Mouse (Mus musculus) ZHBTc4 (cell line): ENCODE measurements at regions not wholly inside any gene's neighbourhood (a gene's known extent, or its start where the extent isn't known, plus 50 kb on each side); places are given as distances from the start of the nearest gene placed in this dataset.

Source experiments
- DNase-seq: peaks from one replicate; pipeline ENCODE4 v3.0.0-alpha.2; 2011; ENCODE audit warnings: low read depth, low spot score

DNA sequence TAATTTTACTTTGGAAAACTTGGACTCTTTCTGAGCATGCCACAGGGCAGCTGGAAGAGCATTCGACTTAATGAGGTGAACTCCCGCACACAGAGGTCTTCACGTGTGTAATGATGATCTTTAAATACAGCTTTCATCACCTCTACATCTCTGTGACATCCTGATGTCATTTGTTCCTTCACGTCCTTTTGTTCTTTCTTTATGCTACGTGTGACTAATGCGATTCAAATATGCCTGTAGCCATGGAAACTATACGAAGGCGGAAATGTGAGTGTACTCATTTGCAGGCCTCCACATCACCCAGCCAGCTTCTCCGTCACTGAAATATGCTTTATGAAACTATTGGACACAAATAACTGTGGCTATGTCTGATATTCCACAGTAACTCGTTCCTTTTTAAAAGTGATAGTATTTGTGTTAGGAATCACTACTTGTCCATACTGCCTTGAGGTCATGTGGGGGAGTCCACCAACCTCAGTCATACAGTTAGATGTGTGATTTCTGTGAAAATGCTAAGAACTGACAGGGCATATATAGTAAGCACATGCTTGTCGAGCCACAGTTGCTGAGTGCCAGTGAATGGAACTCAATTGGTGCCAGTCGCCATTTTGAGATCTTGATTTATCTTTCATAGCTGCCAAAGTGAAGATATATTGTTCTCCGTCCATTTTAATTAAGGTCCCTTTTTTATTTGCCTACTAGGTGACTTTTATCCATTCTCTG lies 145.9 kb downstream of the Plk2 start:
- no peak for DNase-seq

DNA sequence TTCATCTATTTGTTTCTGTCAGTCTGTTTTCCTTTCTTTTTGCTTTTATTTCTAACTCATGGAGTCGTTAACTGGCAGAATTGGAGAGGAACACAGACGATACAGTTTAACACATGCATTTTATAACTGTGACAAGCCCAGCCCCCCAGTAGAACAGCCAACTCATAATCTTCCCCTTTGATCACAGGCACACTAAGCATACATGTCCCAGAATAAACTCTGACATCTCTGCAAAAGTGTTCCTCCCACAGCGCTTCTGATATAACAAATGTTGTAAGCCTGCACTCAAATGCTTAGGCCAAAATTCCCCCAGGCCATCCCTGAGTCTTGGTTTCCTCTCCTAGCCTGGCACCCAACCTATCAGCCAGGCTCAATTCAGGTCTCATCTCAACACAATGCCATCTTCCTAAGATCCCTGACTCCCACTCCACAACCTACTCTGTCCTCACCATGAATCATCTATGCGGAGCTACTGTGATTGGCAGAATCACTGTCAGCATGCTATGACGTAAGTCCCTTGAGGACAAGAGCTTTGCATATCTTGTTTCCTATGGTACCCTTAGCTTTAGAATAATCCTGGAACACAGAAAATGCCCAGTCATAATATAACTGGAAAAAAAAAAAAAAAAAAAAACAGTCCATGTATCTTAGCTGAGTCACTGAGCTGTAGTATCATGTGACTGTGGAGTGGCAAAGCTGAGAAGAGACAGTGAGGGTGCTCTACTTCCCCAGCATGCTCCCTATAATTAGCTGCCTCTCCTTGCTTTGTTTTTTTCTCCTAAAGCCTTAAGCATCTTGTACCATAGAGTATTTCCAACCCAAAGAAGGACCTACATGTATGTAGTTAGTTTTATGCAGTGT lies 146.7 kb downstream of the Plk2 start:
- DNase-seq = no peak

DNA sequence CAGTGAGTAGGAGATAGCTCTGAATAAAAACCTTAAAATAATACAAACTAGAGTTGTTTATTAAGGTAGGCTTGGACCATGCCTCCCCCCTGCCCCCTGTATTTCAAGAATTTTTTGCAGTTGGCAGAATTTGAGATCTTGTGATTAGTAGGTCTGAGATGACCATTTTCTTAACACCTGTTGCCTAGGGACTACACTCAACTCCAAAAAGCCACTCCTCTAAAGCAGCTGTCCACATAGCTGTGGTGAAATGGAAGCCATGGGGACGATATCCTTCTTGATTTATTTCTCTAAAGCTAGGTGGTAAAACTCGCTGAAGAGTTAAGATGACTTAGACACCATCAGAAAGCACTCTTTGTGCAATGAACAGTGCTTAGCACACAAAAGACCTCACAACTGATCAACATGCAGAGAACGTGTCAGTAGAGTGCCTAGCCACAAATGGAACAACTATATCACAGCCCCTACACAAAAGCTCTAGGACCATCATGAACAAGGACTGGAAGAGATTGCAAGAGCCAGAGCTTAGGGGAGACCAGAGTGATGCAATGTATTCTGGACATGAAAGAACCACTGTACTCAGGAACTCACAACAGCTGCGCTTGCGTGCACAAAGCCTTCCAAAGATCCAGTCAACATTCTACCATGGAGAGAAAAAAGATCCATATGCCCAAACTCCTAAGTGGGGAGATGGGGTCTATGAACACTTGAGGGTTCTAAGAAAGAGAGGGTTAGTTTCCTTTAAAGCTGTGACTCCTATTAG lies 147.6 kb downstream of the Plk2 start:
- no peak for DNase-seq

DNA sequence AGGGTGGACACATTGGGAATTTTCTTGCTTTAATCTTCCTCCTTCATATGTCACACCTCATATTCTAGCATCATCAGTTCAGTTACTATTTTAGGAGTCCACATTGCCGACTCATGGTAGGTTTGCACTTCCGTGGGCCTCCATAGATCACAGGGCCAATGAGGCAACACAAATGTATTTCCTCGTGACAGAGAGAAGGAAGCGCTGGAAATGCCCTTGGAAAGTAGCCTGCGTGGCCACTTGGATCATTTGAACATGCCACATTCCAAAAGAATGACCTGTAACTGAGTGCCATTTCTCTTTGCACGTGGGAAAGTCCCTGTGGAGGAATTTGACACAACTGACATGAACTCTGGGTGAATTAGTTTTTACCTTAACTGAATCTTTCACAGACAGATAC lies 150.6 kb downstream of the Plk2 start:
- no peak for DNase-seq

DNA sequence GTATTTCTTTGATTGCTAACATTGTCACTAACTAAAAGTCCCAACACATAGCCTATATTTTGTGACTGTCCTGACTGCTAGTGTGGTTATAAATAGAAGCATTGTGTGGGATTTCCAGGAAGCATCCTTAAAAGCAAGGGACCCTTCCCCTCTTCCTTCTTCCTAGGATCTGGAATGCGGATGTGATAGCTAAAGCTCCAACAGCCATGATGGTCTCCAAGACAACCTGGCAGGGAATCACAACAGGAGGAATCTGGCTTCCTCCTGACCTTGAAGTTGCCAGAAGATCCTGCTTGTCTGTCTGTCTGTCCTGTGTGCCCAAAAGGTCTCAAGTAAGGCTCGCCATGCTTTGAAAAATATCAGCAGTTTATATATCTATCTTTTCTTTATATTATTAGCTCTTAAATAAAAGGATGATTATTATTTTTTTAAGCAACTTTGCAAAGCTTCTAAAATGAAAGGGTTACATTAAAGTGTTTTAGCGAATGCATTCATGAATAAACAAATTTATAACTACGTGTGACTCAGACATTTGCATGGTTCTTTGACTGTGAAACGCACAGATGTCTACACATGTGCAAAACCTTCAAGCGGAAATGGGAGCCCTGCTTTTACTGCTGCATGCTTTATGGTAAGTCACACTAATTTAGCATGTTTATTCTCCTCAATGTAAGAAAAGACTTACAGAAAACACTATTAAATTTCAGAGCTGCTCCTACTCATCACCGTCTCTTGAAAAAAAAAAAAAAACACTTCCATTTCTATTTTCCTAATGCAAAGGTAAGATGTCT lies 160.9 kb downstream of the Plk2 start:
- peak; percentile 11 for DNase-seq

DNA sequence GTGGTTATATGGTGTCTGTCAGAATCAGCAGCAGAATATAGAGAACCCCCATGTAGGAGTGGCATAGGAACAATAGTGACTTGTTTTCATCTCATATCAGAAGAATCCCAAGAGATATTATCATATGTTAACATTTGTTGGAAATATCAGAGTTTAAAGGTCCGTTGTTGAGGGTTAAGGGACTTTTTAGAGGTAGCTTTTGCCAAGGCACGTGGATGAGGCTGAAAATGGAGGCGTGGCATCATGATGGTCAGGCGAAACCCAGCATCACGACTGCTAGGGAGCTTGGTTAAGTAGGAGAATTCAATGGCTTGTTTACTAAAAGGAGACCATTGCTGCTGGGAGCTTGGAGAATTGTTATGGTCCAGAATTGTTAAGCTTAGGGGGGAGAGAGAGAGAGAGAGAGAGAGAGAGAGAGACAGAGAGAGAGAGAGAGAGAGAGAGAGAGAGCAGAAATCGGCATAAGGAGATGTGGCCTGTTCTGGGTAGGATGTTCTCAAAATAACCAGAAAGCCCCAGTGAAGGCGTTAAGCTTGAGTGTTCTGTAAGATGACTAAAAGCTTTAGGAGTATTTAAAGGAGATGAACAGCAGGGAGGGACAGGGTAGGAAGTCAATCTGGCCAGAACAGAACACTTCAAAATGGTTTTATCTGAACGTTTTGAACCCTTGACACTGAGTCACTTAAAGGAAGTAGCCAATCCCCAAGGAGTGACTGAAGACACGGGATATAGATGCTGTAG lies 161.7 kb downstream of the Plk2 start:
- DNase-seq = no peak

DNA sequence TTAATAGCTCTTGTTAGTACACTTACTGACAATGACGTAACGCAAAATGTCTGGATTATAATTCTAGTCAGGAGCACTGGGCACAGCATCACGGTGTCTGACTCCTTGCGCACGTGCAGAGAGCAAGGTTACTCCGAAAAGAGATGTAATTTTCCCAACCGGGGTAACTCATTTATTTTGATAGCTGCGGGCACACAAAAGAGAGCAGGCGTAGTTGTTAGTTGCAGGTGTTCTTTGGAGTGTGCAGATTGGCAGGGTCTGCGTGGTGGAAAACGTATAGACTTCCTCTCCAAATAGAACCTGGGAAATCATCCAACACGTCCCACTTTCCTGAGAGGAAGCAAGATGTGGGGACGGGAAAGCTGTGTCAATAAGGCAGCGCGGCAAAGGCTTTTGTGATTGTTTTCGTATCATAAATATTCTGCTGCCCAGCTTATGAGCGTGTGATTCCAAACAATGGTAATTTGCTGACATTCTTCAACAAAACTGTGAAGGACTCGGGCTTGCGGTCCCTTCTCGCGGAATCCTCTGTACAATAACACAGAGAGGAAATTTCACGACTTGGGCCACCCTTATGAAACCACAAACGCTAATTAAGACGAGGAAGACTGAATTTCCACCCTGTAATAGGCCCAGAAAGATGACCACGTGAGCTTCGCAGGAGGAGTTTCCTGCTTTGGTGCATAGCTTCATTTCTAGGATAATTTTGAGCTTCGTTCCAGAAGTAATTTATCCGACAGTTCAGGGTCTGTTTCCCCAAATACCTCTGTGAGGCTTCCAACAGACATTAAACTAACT lies 163.3 kb downstream of the Plk2 start:
- DNase-seq = no peak

DNA sequence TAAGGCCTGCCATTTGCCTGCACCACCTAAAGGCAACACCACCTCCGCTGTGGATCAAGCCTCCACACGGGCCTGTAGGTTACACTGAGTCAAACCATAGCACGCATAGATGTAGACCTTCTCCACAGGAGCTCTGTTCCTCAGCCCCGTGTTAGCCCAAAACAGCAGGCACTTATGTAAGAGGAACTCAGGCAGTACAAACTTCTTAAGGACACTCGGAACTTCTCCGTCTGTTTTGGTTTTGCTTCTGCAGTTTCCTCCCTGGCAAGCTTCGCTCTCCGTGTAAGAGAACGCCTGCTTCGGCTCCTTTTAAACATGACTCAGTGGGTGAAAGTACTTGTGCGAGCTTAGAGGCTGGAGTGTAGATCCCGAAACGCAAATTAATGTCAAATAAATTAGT lies 165.7 kb downstream of the Plk2 start:
- no peak for DNase-seq

DNA sequence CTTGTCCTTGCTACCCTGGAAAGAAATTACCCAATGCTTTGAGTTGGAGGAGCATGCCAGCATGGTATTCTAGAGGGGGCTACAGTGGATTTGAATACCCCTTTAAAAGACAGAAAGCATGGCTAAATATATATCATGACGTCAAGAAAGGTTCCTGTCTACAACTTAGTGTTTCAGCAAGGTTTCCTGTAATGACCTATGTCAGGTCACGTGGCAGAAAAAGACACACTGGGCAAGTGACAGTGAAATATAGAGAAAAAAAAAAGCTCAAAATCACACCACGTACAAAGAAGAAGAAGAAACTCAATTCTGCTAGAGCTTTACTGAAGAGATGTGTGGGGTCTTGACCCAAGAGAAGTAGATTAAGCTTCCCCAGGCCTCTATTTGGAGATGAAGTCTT lies 167.7 kb downstream of the Plk2 start:
- DNase-seq = no peak

DNA sequence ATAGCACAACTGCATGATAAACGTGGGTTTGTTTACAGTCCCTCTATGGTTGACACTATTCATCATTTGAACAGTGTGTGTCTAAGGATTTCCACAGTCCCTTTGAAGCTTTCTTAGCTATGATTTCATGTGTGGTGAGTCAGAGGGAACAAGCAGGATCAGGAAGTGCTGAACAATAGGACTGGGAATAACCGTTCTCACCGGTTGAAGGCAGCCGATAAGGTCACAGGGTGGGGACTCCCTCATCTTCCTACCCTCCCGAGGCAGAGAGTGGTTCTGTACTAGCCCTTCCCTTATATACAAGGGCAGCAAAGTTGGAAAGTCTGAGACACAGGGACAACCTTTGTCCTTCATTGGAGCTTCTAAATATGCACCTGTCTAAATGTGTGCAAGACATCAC lies 168.1 kb downstream of the Plk2 start:
- peak; percentile 29 for DNase-seq

DNA sequence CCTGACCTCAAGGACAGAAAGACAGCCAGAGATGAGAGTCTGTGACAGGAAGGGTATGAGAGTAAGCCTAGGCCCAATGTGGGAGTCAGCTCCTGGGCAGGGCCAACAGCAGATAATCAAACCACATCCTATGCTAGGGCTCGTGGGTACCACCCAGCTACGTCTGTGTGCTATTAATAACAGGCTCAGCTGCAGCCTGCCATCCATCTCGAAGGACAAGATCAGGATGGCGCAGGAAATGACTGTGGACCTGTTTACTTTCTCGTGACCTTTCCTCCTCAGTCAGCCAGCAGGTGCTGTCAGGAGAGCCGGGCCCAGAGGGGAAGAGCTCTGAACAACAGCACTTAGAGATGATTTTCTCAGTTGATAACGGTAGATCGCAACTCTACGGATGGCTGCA lies 169.1 kb downstream of the Plk2 start:
- DNase-seq = peak; percentile 5

DNA sequence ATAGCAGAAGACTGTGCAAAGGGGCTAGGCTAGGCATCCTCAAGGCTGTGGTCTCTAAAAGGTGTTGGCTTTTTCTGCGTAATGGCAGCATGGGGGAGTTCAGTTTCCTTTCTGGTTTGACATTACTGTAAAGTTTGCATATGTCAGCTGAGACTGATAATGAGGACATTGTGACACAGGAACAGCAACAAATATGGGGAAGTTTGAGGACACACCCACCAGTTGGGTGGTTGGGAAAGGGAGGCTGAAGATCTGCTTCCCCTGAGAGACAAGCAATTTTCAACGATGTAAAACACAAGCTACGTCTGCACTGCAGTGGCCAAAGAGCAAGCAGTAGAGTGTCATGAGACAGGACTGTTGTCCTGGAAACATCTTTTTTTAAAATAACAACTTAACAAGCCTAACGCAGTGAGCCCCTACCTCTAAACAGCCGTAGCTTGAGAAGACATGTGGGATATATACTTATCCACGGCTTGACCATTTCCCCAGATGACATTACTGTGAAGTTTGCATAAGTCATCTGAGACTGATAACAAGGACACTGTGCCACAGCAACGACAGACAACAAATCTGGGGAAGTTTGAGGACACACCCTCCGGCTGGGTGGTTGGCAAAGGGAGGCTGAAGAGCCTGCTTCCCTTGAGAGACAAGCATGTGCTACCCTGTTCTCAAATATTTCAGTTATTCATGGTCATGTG lies 173.8 kb downstream of the Plk2 start:
- DNase-seq = no peak

DNA sequence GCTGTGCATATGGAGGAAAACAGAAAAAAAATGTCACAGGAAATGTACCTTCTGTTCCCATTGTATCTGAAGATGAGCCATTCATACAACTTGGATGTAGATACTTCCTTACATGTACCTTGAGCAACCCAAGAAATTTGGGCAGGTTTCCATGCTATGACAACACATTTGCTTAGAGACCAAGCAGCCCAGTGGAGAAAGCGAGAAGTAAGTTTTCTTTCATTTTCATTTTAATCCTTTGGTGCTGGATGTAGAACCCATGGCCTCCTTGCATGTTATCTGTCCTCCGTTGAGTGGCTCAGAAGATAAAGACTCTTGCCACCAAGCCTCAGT lies 174.3 kb downstream of the Plk2 start:
- DNase-seq = no peak

DNA sequence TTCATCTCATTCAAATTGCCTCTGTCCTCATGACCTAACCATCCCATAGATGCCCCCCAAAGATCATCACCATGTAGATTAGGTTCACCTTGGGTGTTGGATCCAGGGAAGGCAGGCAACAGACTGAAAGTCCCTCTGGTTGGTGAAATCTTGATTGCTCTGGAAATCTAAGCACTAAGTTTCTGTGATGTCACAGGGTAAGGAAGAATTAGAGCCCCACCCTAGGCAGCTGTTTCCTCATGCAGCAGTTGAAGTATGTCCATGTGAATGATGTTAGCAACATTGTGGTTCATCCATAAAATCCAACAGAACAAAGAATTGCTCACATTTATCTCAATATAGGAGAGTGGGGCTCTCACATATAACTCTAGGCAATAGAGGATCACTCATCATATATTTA lies 175.5 kb downstream of the Plk2 start:
- no peak for DNase-seq

DNA sequence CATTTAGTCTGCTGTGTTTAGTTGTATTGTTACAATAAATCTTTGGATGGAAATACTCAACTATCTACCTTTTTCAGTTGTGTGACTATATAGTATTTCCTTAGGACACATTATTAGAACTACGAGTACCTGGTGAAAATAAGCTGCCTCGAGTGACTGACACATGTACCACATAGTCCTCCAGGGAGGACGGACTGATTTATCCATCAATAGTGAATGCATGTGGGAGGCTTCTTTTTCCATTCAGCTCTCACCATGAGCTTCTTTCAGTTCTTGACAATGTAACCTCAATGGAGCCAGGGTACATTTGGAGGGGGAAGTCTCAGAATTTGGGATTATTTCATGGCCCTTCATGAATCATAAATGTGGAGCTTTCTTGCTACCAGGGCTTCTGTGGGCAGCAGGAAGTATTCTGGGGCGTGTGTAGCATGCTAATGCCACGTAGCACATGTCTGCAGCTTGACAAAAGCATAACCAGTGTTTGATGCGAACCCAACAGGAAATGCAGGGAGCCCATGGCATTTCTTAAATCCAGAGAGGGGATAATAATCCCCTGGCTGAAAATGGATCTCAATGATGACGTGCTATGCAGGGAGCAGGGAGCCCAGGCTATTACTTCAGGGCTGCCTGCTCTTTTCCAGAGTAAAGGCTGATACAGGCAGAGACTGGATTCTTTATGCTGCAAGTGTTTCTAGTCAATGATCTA lies 178.7 kb downstream of the Plk2 start:
- DNase-seq = no peak

DNA sequence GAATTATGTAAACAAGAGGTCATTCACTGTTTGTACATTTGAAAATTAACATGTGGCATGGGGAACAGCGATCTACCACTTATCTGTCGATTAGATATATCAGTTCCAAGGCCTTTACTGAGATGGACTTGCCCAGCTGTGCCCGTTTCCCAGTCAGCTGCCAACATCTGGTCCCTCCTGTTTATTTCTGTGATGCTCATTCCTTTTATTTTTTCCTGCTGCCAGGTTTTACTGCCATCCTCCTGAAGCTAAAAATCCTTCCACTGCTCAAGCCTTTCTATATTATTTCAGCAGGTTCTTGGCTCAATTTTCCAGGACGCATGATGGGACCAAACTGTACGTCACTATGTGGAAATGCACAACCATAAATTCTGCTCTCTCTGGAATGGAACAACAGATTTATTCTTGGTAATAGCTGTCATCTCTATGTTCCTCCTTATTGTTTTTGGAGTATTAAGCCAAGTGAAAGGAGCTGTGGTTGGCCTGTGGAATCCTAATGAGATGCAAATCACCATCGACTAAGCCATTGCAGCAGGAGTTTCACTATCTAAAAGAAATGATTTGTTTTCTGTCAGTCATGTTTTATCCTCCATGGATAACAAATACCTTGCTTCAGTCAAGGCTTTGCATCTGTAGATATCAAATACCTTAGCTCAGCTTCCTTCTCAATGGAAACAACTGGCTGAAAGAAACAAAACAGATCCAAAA lies 180.1 kb downstream of the Plk2 start:
- no peak for DNase-seq

DNA sequence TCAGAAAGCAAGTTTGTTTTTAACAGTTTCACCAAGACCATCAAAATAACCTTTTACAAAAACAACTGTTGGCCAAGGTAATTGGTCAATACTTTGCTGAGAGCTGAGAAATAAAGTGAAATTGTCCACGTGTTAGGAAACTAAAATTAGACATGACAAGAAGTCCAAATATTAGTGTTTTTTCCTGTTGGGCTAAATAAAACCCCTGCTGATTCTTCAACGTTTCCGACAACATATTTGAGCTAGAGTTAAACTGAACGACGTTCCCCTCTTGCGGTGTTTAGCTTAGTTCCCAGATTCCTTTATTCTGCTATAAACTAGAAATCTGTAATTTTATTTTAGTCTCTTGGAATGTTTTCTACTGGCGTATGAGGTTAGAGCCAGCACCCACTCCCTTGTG lies 183.3 kb downstream of the Plk2 start:
- DNase-seq = no peak

DNA sequence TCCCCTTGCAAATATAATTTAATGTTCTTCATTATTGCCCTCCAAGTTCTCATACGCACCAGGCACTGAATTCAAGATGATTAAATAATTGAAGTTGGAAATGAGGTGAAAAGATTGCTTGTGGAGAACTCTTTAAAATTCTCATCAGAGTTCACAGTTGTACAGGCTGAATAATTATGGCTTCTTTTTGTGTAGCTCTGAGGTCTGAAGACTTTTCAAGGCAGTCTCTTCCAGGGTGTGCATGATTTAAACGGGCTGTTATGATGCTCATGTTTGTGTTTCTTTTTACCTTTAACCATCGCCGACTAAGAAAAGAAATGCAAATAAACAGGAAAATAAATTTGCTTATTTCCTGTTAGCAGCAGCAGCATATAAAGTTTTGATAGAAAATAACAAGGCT lies 185.3 kb downstream of the Plk2 start:
- no peak for DNase-seq
